Mouse (Mus musculus): ENCODE data around the gene Agbl3.
A peak's percentile ranks its signal among the peaks of the same experiment; 100 is the strongest.

Agbl3 gene

GRCm38 (mm10) chr6:34780231-34780942 is at the start of gene Agbl3:
Gene Agbl3 (plus strand): TSS chr6:34780432.
- DNase-seq, result peak; percentile 90

DNA sequence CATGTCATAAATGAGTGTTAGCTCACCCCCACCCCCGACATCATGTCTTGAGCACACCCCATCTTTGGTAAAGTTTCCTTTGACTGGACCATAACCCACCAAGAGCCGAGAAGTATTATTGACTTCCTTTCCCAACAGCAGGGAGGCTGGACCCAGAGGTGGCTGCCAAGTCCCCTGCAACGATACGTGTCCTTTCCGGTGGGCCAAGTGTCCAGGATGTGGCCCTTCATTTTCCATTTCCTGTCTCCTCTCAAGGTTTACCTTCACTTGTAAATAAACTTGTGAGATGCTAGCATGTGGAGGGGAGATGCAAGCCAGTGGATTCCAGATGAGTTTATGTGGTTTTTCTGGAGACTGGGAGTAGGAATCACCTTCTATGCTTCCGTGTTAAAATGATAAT is 49.2 kb upstream of the Agbl3 start:
- no peak for DNase-seq

DNA sequence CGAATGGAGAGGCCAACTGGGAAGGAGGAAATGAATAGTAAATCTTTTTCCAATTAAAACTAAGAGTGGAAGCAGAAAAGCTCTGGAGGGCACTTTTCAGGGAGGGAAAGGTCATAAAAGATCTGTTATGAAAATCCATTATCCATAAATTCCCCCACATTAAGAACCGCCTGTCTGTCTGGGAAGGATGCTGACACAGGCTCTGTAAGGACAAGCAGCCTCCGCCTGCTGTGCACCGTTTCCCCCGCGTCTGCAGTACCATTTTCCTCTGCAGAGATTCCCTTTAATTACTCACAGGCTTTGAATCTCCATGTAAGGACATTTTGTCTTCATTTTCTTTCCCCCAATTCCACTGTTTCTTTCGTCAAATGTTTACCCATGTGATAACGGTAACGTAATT is 48.7 kb upstream of the Agbl3 start:
- no peak for DNase-seq

- DNase-seq, result no peak
These were observed 45.1 kb upstream of the Agbl3 start for GRCm38 (mm10) chr6:34734940-34735695.

DNA sequence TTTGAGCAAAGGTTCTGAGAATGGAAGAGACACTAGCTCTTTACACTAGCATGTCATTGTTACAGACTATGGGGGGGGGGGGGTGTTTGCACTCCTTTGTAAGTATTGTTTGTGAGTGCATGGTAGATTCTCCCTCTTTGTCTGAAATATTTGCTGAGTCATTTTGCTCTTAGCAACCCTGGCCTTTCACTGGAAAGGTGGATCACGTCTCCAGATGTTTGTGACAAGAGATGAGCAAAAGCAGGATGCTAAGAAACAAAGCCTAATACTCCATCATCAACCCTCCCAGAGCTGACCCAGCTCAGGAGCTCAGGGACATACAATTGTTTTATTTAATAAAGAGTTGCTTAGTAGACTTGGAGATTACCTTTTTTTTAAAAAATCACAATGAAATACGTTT is 43.3 kb upstream of the Agbl3 start:
- no peak for DNase-seq

DNA sequence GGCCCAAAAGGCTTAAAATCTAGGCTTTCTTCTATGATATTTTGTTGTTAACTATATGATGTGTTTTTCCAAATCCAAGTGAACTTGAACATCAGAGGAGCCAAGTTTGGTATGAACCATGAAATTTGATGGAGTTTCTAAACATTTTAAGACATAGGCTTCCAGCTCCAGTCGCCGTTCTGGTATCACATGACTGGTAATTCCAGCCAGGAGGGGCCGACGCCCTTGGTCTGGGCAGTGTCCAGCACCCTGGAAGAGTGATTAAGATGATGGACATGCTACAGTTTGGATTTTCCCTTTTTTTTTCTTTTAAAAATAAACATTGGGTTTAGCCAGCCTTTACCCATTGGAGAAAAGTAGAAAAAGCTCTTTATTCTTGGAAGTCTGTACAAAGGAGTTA is 36.3 kb upstream of the Agbl3 start:
- DNase-seq, result no peak

GRCm38 (mm10) chr6:34747846-34748245 is 32.4 kb upstream of the Agbl3 start:
- DNase-seq, result no peak

DNA sequence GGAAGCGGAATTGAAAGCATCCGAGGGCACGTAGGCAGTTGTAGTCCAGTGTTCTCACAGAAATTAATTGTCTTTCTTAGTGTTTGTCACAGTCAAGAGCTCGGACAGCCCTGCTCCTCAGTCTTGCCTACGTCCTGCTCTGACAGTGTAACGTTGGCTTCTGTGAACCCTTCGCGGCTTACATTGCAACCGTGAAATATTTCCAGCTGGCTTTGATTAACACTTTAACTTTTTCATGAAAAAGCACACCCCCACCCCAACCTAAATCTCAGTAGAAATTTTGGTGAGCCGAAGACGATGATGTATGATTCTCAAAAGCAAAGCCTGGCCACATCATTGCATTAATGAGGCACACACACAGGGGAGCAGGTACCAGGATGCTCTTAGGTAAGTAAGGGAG is 31.7 kb upstream of the Agbl3 start:
- no peak for DNase-seq

DNA sequence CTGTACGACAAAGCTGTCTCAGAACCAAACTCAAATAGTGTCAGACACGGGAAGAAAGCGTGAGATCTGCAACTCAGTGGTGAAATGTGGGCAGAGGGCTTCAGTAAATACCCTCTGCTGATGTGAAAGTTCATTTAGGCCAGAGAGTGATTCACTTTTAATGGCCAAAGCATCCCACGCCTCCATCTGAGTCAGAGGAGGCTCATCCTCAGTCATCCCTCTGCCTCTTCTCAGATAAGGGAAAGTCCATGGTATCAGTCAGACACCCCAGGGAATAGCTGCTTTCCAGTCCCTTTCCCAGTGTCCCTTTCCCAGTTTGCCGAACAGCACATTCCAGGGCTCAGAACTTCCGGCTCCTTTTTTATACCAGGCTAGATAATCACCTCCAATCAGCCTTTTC is 30.7 kb upstream of the Agbl3 start:
- no peak for DNase-seq

- no peak for DNase-seq
These were observed 29.6 kb upstream of the Agbl3 start for GRCm38 (mm10) chr6:34750487-34751120.

DNA sequence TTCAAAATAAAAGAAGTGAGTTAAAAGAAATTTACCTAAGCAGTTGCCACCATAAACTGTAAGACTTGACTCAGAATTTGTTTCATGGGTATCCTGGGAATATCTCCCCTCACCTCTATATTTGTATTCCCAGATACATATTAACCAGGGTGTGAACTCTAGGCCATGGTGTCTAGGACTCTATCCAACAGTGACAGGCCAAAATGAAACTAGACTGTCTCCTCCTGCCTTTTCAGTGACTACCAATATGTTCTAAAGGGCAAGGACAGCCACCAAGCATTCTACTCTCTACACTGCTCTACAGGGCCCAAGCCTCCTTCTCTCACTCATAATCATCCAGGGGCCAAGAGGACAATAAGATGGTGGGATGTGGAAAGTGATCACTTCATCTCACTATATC is 28.6 kb upstream of the Agbl3 start:
- DNase-seq, result no peak

DNA sequence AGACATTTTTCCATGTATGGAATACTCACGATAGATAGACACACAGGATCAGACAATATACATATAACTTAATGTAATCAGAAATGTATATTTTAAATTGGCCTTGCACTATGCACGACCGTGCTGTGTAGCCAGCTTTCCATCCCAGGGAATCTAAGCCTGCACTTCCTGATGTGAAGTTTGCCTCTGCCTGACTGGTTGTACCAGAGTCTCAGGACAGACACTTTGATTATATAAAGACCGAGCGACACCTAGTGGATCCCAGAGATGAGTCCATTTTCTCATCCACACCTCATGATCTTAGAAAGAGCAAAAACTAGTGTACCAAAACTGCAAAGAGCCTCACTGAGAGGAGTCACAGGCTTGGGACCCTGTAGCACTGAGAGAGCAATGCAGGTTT is 25.8 kb upstream of the Agbl3 start:
- DNase-seq, result peak; percentile 28

GRCm38 (mm10) chr6:34758340-34758739 is 21.9 kb upstream of the Agbl3 start:
- no peak for DNase-seq

- no peak for DNase-seq
These were observed 20.2 kb upstream of the Agbl3 start for GRCm38 (mm10) chr6:34760023-34760422.

- DNase-seq, result no peak
These were observed 14.5 kb upstream of the Agbl3 start for GRCm38 (mm10) chr6:34765721-34766120.

GRCm38 (mm10) chr6:34769984-34770383 is 10.2 kb upstream of the Agbl3 start:
- no peak for DNase-seq

DNA sequence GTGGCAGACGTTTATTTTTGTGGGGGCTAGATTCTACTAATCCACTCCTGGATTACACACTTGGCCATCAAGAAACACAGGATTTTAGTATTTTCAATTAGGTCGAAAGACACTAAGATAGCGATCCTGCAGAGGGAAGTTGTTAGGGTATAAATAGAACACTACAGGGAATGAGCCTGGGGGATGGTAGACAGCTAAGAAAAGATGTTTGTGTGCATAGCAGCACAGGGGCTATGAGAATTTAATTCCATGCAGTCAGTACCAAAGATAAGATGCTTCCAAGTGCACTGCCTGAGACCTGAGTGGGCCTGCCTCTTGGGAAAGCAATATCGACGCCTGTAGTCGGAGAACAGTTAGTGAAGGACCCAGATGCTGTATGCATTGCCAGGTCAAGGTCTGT is 9.7 kb upstream of the Agbl3 start:
- DNase-seq, result no peak

GRCm38 (mm10) chr6:34776396-34776795 is 3.8 kb upstream of the Agbl3 start:
- no peak for DNase-seq

DNA sequence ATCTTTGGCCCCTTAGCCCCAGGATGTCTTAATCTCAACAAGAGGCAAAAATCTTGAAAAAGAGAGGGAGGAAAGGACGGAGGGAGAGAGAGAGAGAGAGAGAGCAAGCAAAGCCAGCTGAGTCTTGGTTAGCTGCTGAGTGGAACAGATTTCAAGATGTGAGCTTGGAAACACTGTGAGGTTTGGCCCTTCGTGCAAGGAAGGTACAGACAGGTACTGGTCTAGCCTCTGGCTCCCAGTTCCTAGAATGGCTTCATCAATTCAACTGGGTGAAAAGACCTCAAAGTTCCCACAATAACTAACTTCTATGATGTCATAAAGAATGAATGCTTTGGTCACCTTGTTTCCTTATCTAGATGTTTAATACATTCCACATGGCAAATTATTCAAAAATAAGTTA is 3.1 kb upstream of the Agbl3 start:
- DNase-seq, result no peak

GRCm38 (mm10) chr6:34777981-34778668 is 2.1 kb upstream of the Agbl3 start:
- no peak for DNase-seq

GRCm38 (mm10) chr6:34780943-34781289 is 684 bp downstream of the Agbl3 start:
- no peak for DNase-seq

DNA sequence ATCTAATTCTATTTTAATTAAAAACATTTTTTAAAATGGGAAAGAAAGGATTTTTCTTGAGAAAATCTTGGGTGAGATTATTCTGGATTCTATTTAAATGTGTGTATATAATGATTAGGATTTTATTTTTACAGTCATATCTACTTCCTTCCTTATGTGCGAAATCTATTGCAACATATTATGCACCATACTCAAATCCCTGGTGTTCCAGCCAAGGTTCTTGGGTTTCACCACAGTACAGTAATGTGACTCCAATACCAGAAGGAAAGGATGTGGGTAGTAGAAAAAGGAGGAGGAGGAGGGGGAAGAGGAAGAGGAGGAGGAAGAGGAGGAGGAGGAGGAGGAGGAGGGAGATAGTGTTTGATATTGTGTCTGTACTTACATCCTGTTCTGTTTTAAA is 2.3 kb downstream of the Agbl3 start:
- no peak for DNase-seq

DNA sequence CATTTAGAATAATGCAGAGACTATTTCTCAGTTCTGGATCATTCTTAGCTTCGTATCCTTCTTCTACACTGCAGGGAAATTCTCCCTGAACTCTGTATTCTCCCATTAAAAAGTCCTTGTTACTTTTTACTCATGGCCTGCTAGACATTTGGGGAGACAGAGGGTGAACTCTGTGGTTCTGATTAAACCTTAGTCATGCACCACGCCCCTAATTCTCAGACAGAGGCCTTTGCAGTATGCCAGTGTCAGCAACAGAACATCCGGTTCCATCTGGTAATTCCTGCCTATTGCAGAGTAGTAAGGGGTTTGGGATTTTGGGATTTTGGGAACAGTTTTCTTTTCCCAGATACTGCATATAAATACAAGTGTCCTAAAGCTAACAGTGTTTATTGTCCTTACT is 16.6 kb downstream of the Agbl3 start:
- no peak for DNase-seq

DNA sequence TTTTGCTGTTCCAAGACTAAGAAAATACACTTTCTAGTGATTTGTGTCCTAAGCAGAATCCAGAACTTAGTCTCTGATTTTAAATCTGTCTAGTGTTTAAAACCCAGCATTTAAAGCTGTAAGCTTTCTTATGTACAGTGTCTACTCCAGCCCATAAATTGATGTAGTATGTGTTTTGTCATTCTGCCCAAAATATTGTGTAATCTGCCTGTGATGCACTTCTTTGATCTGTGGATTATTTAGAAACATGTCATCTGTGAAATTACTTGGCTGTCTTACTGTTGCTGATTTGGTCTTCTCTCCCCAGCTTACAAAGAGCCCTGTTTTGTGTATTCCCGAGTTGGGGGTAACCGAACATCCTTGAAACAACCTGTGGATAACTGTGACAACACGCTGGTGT is 17.7 kb downstream of the Agbl3 start:
- no peak for DNase-seq
